Mouse (Mus musculus): ENCODE measurements at regions not wholly inside any gene's neighbourhood (a gene's known extent, or its start where the extent isn't known, plus 50 kb on each side); places are given as distances from the start of the nearest gene placed in this dataset.

DNA sequence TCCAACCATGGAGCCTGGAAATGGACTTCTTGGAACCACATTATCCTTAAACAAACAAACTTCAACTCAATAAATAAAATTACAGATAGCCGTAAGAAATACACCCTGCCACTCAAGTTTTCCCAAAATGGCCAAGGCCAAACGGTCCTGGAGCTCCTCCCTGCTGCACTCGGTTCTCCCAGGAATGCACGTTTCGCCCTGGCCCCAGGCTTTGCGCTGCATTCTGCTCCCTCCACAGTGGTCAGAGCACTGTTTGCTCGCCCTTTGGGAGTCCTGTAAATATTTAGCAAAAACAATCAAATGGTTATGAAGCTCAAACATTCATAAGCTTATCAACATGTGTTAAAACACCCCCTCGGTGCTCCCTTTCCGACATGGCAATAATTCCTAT is 233.4 kb upstream of the Smim15 start:
- no peak for ATAC-seq (ENCODE audit: insufficient read depth, low read depth)
- H3K27me3 ChIP-seq (ENCODE audit: control insufficient read depth, insufficient read depth, low read length): no peaks in the 10 kb centered on the region
- H3K4me3 ChIP-seq (ENCODE audit: low read depth, low read length): no peak overlapping the region
- H3K9ac ChIP-seq (replicated peaks; ENCODE audit: low read depth, low read length): no peak overlapping the region
- TF ChIP-seq CTCF (IDR thresholded peaks at IDR 0.05; ENCODE audit: low read depth): no peak
- TF ChIP-seq EP300 (IDR thresholded peaks at IDR 0.05; ENCODE audit: low read depth): no peak
- no peak overlapping the region for H3K27ac ChIP-seq (ENCODE audit: low read depth)
- WGBS: 68% methylated on average over 9 of the region's 9 CpGs
- H3K4me1 ChIP-seq (ENCODE audit: control insufficient read depth, insufficient read depth): 0 out of 2 replicates have a peak, but pooled peaks cover 5% of the 10 kb centered on the region
- no peak overlapping the region for H3K4me2 ChIP-seq (ENCODE audit: low read depth, low read length)
- no peaks in the 10 kb centered on the region; the same call in 1 of the 2 replicates for H3K36me3 ChIP-seq (replicated peaks; ENCODE audit: control insufficient read depth, insufficient read depth, low read length)
- no peak for DNase-seq (ENCODE audit: low spot score)
- no peaks in the 10 kb centered on the region for H3K9me3 ChIP-seq (replicated peaks; ENCODE audit: control insufficient read depth, low read length)

DNA sequence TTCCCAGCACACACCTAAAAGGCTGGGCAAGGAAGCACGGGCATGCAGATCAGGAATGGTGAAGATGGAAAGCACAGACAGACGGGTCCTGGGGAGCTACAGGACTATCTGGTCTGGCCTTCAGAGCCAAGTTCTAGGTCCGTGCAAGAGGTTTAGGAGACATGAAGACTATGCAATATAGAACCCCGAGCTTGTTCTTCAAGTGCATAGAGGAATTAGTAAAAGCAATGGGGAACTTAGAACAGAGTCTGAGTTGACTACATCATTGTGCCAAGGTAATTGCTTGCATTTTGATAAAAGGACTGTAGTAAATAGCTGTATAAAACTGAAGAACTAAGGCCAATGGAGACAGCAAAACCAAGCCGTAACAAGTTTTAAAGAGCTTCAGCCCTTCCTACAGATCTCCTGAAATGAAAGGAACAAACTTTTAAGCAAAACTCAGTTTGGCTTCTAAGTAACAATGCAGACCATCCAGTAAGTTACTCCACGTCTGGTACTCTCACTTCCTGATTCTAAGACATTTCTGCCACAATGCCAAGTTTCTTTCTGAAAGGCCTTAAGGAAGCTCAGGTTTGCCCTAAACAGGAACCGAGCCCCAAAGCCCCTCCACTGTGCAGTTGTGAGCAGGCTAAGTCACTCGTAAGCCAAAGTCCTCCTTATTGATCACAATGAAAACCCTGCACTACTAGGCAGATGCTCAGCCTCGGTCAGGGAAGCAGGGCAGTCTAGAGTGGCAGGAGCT is 234.0 kb upstream of the Smim15 start:
- no peak for DNase-seq (ENCODE audit: low spot score)
- 65% methylated on average over 9 of the region's 9 CpGs for WGBS
- Histone ChIP-seq H3K9ac (replicated peaks; ENCODE audit: low read depth, low read length) (no peak overlapping the region), H3K36me3 (replicated peaks; ENCODE audit: control insufficient read depth, insufficient read depth, low read length) (no peaks in the 10 kb centered on the region; the same call in 1 of the 2 replicates), H3K4me3 (ENCODE audit: low read depth, low read length) (no peak overlapping the region), H3K9me3 (replicated peaks; ENCODE audit: control insufficient read depth, low read length) (0 out of 2 replicates have a peak, but pooled peaks cover 2% of the 10 kb centered on the region), H3K4me1 (ENCODE audit: control insufficient read depth, insufficient read depth) (0 out of 2 replicates have a peak, but pooled peaks cover 5% of the 10 kb centered on the region), H3K27me3 (ENCODE audit: control insufficient read depth, insufficient read depth, low read length) (no peaks in the 10 kb centered on the region), H3K27ac (ENCODE audit: low read depth) (no peak overlapping the region), H3K4me2 (ENCODE audit: low read depth, low read length) (no peak overlapping the region)
- no peak for ATAC-seq (ENCODE audit: insufficient read depth, low read depth)
- TF ChIP-seq CTCF (IDR thresholded peaks at IDR 0.05; ENCODE audit: low read depth) (no peak), EP300 (IDR thresholded peaks at IDR 0.05; ENCODE audit: low read depth) (no peak)

GRCm38 (mm10) chr13:107808961-107809360 is 235.3 kb upstream of the Smim15 start:
- WGBS: 88% methylated on average over 2 of the region's 2 CpGs
- ATAC-seq (ENCODE audit: insufficient read depth, low read depth) (no peak), DNase-seq (ENCODE audit: low spot score) (no peak)
- no peaks in the 10 kb centered on the region for H3K27me3 ChIP-seq (ENCODE audit: control insufficient read depth, insufficient read depth, low read length)
- H3K9me3 ChIP-seq (replicated peaks; ENCODE audit: control insufficient read depth, low read length): 0 out of 2 replicates have a peak, but pooled peaks cover 3% of the 10 kb centered on the region
- H3K36me3 ChIP-seq (replicated peaks; ENCODE audit: control insufficient read depth, insufficient read depth, low read length): no peaks in the 10 kb centered on the region; the same call in 1 of the 2 replicates
- no peak overlapping the region for H3K9ac ChIP-seq (replicated peaks; ENCODE audit: low read depth, low read length)
- H3K4me1 ChIP-seq (ENCODE audit: control insufficient read depth, insufficient read depth): 0 out of 2 replicates have a peak, but pooled peaks cover 5% of the 10 kb centered on the region
- H3K4me2 ChIP-seq (ENCODE audit: low read depth, low read length): no peak overlapping the region
- H3K27ac ChIP-seq (ENCODE audit: low read depth): no peak overlapping the region
- H3K4me3 ChIP-seq (ENCODE audit: low read depth, low read length): no peak overlapping the region
- TF ChIP-seq EP300 (IDR thresholded peaks at IDR 0.05; ENCODE audit: low read depth): no peak
- no peak for TF ChIP-seq CTCF (IDR thresholded peaks at IDR 0.05; ENCODE audit: low read depth)

DNA sequence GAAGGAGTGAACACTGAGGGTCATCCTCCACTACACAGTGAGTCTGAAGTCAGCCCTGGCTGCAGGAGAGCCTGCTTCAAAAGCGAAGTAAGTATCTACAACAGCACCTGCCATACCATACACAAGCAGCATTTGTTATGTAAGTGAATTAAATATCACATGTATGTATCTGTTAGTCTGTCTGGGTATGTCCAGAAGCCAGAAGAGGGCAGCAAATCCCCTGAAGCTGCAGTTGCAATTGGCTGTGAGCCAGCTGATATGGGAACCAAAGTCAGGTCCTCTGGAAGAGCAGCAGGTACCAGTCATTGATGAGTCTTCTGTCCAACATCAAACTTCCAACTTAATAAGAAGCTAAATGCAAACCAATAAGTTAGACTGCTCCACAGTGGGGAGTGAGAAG is 239.8 kb upstream of the Smim15 start:
- no peaks in the 10 kb centered on the region for H3K27me3 ChIP-seq (ENCODE audit: control insufficient read depth, insufficient read depth, low read length)
- H3K4me2 ChIP-seq (ENCODE audit: low read depth, low read length): no peak overlapping the region
- no peak overlapping the region for H3K9ac ChIP-seq (replicated peaks; ENCODE audit: low read depth, low read length)
- TF ChIP-seq EP300 (IDR thresholded peaks at IDR 0.05; ENCODE audit: low read depth) (no peak), CTCF (IDR thresholded peaks at IDR 0.05; ENCODE audit: low read depth) (peak; percentile 38)
- no peak overlapping the region for H3K27ac ChIP-seq (ENCODE audit: low read depth)
- H3K4me1 ChIP-seq (ENCODE audit: control insufficient read depth, insufficient read depth): no peaks in the 10 kb centered on the region
- no peak overlapping the region for H3K4me3 ChIP-seq (ENCODE audit: low read depth, low read length)
- DNase-seq (ENCODE audit: low spot score) (no peak), ATAC-seq (ENCODE audit: insufficient read depth, low read depth) (no peak)
- H3K9me3 ChIP-seq (replicated peaks; ENCODE audit: control insufficient read depth, low read length): 0 out of 2 replicates have a peak, but pooled peaks cover 3% of the 10 kb centered on the region
- H3K36me3 ChIP-seq (replicated peaks; ENCODE audit: control insufficient read depth, insufficient read depth, low read length): no peaks in the 10 kb centered on the region
- WGBS: 94% methylated on average over 1 of the region's 1 CpGs

DNA sequence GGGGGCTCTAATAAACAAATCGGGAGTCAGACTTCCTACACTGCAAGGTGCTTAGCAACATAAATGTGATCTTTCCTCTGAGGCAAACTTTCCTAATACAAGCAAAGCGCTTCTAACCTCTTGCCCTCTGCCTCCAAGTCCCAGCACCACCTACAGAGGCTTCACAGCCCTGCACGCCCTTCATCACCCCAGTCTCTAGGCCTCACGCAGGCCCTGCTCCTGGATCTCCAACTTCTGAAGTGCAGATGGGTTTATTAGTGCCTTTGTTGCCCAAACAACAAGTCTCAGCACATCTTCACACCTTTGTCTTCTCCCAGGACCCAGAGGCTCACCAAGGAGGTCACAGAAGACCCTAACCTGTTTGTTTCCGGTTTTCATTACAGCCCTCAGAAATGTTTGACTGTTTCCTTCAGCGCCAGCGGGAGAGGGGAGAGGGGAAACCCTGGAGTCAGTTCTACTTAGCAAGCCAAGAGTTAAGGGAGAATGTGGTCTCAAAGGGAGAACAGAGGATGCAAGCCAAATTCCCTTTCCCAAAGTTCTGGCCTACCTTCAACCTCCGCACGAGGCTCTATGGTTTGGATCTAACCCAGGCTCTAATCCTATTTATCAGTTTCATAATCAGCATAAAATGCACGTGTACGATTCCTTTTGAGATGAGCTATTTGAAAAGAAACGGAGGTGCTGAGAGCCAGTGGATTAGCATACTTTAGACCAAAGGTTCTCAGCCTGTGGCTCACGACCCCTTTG is 244.9 kb upstream of the Smim15 start:
- Histone ChIP-seq H3K4me3 (ENCODE audit: low read depth, low read length) (no peak overlapping the region), H3K36me3 (replicated peaks; ENCODE audit: control insufficient read depth, insufficient read depth, low read length) (no peaks in the 10 kb centered on the region), H3K9me3 (replicated peaks; ENCODE audit: control insufficient read depth, low read length) (no peaks in the 10 kb centered on the region), H3K27me3 (ENCODE audit: control insufficient read depth, insufficient read depth, low read length) (no peaks in the 10 kb centered on the region), H3K4me2 (ENCODE audit: low read depth, low read length) (no peak overlapping the region), H3K27ac (ENCODE audit: low read depth) (no peak overlapping the region), H3K4me1 (ENCODE audit: control insufficient read depth, insufficient read depth) (no peaks in the 10 kb centered on the region), H3K9ac (replicated peaks; ENCODE audit: low read depth, low read length) (no peak overlapping the region)
- TF ChIP-seq EP300 (IDR thresholded peaks at IDR 0.05; ENCODE audit: low read depth): no peak
- TF ChIP-seq CTCF (IDR thresholded peaks at IDR 0.05; ENCODE audit: low read depth): no peak
- ATAC-seq (ENCODE audit: insufficient read depth, low read depth): no peak
- no peak for DNase-seq (ENCODE audit: low spot score)
- 51% methylated on average over 13 of the region's 13 CpGs for WGBS
